Mouse (Mus musculus) olfactory bulb, adult 2 months (tissue): ENCODE data around the gene Zfp961.

Source experiments
- CTCF ChIP-seq: fragments of 200-500 bp; IDR thresholded peaks from 2 replicates; pipeline ENCODE4 v1.5.1; 2012; ENCODE audit warnings: low read depth, mild to moderate bottlenecking, low read length, moderate library complexity; ENCODE audit not compliant: insufficient read depth
- POLR2A ChIP-seq: fragments of 200-500 bp; IDR thresholded peaks from 2 replicates; pipeline ENCODE4 v1.6.1; 2012; ENCODE audit warnings: mild to moderate bottlenecking, low read depth, low read length, moderate library complexity; ENCODE audit not compliant: insufficient read depth

DNA sequence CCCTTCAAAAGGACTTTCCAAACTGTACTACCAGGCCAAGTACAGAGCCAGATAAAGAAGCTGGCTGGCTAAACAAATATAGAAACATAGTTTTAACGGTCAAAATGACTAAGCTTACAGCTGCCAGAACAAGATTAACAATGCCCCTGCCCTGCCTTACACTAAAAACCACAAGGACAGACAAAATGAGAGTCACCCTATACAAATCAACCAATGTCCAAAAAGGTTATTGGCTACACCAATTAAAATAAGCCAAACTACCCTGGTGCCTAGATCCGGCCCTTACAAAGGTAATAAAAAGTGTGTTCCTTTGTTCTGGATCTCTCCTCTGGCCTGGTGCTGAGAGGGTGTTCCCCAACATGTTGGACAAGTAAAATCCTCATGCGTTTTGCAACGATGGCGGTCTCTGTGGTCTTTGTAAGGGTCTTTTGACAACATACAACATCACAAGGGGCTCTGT is 43.0 kb upstream of the Zfp961 start:
- no peak for TF ChIP-seq CTCF
- no peak for TF ChIP-seq POLR2A
